Mouse (Mus musculus): ENCODE measurements around the gene Sufu.

Gene Sufu

GRCm38 (mm10) chr19:46534542-46535098 lies 137.9 kb downstream of the Sufu start:
- DNase-seq: no peak

DNA sequence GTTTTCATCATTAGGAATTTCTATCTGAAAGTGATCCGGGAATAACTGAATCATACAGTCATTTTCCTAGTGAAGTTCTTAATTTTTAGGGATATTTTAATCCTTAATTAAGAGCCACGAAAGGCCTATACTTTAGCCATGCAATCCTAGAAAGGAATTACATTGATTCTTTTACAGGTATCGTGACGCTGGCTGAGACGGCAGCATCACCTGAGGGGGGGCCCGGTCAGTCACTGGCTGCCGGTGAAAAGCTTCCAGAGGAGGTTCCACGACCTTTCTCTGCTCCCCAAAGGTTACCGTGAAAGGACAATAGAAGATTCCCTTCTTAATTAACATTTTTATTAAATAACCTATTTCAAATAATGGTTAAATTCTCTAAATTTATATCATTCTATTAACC lies 140.7 kb downstream of the Sufu start:
- no peak for DNase-seq

DNA sequence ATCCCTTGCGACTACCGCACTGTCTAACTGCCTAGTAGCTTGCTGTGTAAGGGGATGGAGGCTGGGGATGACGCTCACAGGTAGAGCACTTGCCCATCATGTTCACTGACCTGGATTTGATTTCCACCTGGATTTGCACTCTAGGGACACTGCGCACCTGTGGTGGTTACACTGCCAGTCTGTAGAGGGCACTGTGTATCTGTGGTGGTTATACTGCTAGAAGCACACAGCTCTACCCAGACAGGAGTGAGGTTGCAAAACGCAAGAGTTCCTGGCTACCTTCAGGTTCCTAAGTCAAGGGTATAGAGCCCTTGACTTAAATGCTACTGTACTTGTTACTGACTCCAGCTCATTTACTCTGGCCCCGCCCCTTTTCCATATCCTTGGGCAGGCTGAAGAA lies 141.5 kb downstream of the Sufu start:
- no peak for DNase-seq
